Mouse (Mus musculus) liver, embryonic 14.5 days (tissue): Measurements from ENCODE around the gene Brms1.

Source experiments
- CTCF ChIP-seq: IDR thresholded peaks from 2 replicates; pipeline ENCODE4 v1.5.1; 2016; ENCODE audit warnings: antibody characterized with exemption, low read depth, control low read depth
- EP300 ChIP-seq: IDR thresholded peaks from 2 replicates; pipeline ENCODE4 v1.6.1; 2016; ENCODE audit warnings: antibody characterized with exemption, low read depth

DNA sequence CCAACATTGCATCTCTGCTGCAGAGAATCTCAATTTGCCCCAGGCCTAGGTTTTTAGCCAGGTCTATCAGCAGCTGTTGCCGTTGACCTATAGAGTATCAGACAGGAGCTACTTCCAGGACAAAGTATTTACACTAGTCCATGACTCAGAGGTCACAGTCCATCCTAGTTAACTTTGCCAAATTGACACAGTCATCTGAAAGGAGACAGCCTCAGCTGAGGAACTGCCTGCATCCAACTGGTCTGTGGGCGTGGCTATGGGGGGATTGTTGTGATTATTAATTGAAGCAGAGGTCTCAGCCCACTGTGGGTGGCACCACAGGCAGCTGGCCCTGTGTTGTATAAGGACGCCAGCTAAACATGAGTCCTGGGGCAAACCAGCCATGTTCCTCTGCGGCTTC, 36.2 kb upstream of the Brms1 start:
- no peak for TF ChIP-seq CTCF
- TF ChIP-seq EP300: no peak
